Mouse (Mus musculus): ENCODE measurements around the gene Scfd2.

GRCm38 (mm10) chr5:74173162-74173844 lies 358.3 kb downstream of the Scfd2 start:
- TF ChIP-seq POLR2A (IDR thresholded peaks at IDR 0.05; ENCODE audit: control insufficient read depth, low read depth, low read length) (no peak), CTCF (IDR thresholded peaks at IDR 0.05; ENCODE audit: control insufficient read depth, insufficient read depth, insufficient replicate concordance, low read depth, low read length) (no peak)

Measured in testis, adult 2 months (tissue).